Mouse (Mus musculus): Measurements from ENCODE around the gene Per2.

DNA sequence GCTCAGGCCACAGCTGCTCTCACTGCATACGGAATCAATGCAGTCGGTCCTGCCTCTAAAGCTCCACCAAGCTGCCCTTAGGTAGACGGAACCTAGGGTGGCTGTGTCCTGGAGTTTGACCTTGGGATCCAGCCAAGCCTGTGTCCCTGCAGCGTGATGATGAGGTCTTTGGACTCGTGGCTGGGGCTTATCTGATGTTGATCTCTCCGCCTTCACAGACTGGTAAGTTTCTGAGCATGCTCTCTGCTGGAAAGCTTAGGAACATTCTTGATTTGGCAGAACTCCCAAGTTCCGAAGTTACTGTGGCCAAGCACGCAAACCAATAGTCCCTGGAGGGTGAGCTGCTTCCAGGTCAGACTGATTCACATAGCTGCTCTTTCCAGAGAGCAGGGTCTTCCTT is 13.1 kb downstream of the Per2 start:
- TF ChIP-seq POLR2A (IDR thresholded peaks at IDR 0.05; ENCODE audit: insufficient read depth, low read length) (no peak), CTCF (IDR thresholded peaks at IDR 0.05; ENCODE audit: low read depth, low read length) (no peak)

Measured in ES-Bruce4 (cell line).